Mouse (Mus musculus): ENCODE data around the gene Lelp1. TPM values are rescaled to one million over a fixed set of nuclear protein-coding genes. Genes with fewer than 3 reads are reported as not detected.

Lelp1 gene
- polyA plus RNA-seq (2016; fragmentation: Nextera tagmentation; extraction: Ambion mirVana), result not detected in 2 replicates

GRCm38 (mm10) chr3:92142644-92143043, at the start of gene Lelp1:
Gene Lelp1 (minus strand): TSS chr3:92142744.
- Histone ChIP-seq H3K36me3 (no peaks in the 10 kb centered on the region), H3K4me2 (replicated peaks) (no peak within 1 kb of the TSS), H3K9me3 (replicated peaks) (no peaks in the 10 kb centered on the region), H3K27me3 (no peaks in the 10 kb centered on the region), H3K27ac (no peak within 1 kb of the TSS), H3K4me1 (no peaks in the 10 kb centered on the region), H3K9ac (no peak within 1 kb of the TSS), H3K4me3 (no peak within 1 kb of the TSS)
- 50% methylated on average over 1 of the region's 1 CpGs for WGBS
- no peak for ATAC-seq (ENCODE audit: low FRiP score)

GRCm38 (mm10) chr3:92176880-92177279, 34.3 kb upstream of the Lelp1 start:
- no peak overlapping the region for H3K27ac ChIP-seq
- H3K27me3 ChIP-seq, result no peaks in the 10 kb centered on the region
- H3K36me3 ChIP-seq, result no peaks in the 10 kb centered on the region
- H3K4me1 ChIP-seq, result no peaks in the 10 kb centered on the region
- no peak overlapping the region for H3K4me3 ChIP-seq
- no peak for ATAC-seq (ENCODE audit: low FRiP score)
- no peak overlapping the region for H3K4me2 ChIP-seq (replicated peaks)
- no peaks in the 10 kb centered on the region for H3K9me3 ChIP-seq (replicated peaks)
- no peak overlapping the region for H3K9ac ChIP-seq
- WGBS, result 71% methylated on average over 1 of the region's 1 CpGs

- H3K36me3 ChIP-seq, result no peaks in the 10 kb centered on the region
- no peak overlapping the region for H3K4me3 ChIP-seq
- H3K27ac ChIP-seq, result no peak overlapping the region
- H3K9me3 ChIP-seq (replicated peaks), result no peaks in the 10 kb centered on the region
- H3K4me1 ChIP-seq, result no peaks in the 10 kb centered on the region
- no peaks in the 10 kb centered on the region for H3K27me3 ChIP-seq
- H3K9ac ChIP-seq, result no peak overlapping the region
- ATAC-seq (ENCODE audit: low FRiP score), result no peak
- no peak overlapping the region for H3K4me2 ChIP-seq (replicated peaks)
- 81% methylated on average over 3 of the region's 3 CpGs for WGBS
Observed at GRCm38 (mm10) chr3:92169847-92170246, 27.3 kb upstream of the Lelp1 start.

GRCm38 (mm10) chr3:92153322-92153721, 10.8 kb upstream of the Lelp1 start:
- H3K36me3 ChIP-seq, result no peaks in the 10 kb centered on the region
- H3K4me1 ChIP-seq, result no peaks in the 10 kb centered on the region
- no peaks in the 10 kb centered on the region for H3K9me3 ChIP-seq (replicated peaks)
- no peaks in the 10 kb centered on the region for H3K27me3 ChIP-seq
- ATAC-seq (ENCODE audit: low FRiP score), result 0 out of 2 replicates have a peak, but pooled peaks have one; percentile 47
- H3K27ac ChIP-seq, result no peak overlapping the region
- no peak overlapping the region for H3K4me3 ChIP-seq
- H3K4me2 ChIP-seq (replicated peaks), result no peak overlapping the region
- H3K9ac ChIP-seq, result no peak overlapping the region

- Histone ChIP-seq H3K4me1 (no peaks in the 10 kb centered on the region), H3K9me3 (replicated peaks) (no peaks in the 10 kb centered on the region), H3K4me3 (no peak overlapping the region), H3K27me3 (no peaks in the 10 kb centered on the region), H3K36me3 (no peaks in the 10 kb centered on the region), H3K27ac (no peak overlapping the region), H3K9ac (no peak overlapping the region), H3K4me2 (replicated peaks) (no peak overlapping the region)
- ATAC-seq (ENCODE audit: low FRiP score), result peak; percentile 90
- 26% methylated on average over 8 of the region's 8 CpGs for WGBS
Observed at GRCm38 (mm10) chr3:92150631-92151277, 8.2 kb upstream of the Lelp1 start.

- ATAC-seq (ENCODE audit: low FRiP score), result no peak
- Histone ChIP-seq H3K27ac (no peak overlapping the region), H3K9me3 (replicated peaks) (no peaks in the 10 kb centered on the region), H3K4me3 (no peak overlapping the region), H3K27me3 (no peaks in the 10 kb centered on the region), H3K9ac (no peak overlapping the region), H3K4me1 (no peaks in the 10 kb centered on the region), H3K36me3 (no peaks in the 10 kb centered on the region), H3K4me2 (replicated peaks) (no peak overlapping the region)
- WGBS, result 84% methylated on average over 5 of the region's 5 CpGs
Observed at GRCm38 (mm10) chr3:92147913-92148312, 5.4 kb upstream of the Lelp1 start.

- H3K4me3 ChIP-seq, result no peak overlapping the region
Observed at GRCm38 (mm10) chr3:92147420-92147819, 4.9 kb upstream of the Lelp1 start.

GRCm38 (mm10) chr3:92123847-92124246, 18.7 kb downstream of the Lelp1 start, which contains the start of gene Prr9:
Gene Prr9 (minus strand): TSS chr3:92123947.
- Histone ChIP-seq H3K27me3 (no peaks in the 10 kb centered on the region), H3K4me3 (no peak within 1 kb of the TSS), H3K4me2 (replicated peaks) (no peak within 1 kb of the TSS), H3K9me3 (replicated peaks) (no peaks in the 10 kb centered on the region), H3K36me3 (no peaks in the 10 kb centered on the region), H3K27ac (no peak within 1 kb of the TSS), H3K9ac (no peak within 1 kb of the TSS), H3K4me1 (no peaks in the 10 kb centered on the region)
- ATAC-seq (ENCODE audit: low FRiP score), result no peak
- WGBS, result 83% methylated on average over 5 of the region's 5 CpGs

More at GRCm38 (mm10) chr3:92147420-92147819, 4.9 kb upstream of the Lelp1 start:
- Histone ChIP-seq H3K9ac (no peak overlapping the region), H3K27ac (no peak overlapping the region), H3K4me1 (no peaks in the 10 kb centered on the region), H3K36me3 (no peaks in the 10 kb centered on the region), H3K9me3 (replicated peaks) (no peaks in the 10 kb centered on the region), H3K27me3 (no peaks in the 10 kb centered on the region), H3K4me2 (replicated peaks) (no peak overlapping the region)
- ATAC-seq (ENCODE audit: low FRiP score), result no peak
- 60% methylated on average over 2 of the region's 2 CpGs for WGBS

- no peak overlapping the region for H3K9ac ChIP-seq
- no peak for ATAC-seq (ENCODE audit: low FRiP score)
- H3K27ac ChIP-seq, result no peak overlapping the region
- H3K4me3 ChIP-seq, result no peak overlapping the region
- H3K4me2 ChIP-seq (replicated peaks), result no peak overlapping the region
- no peaks in the 10 kb centered on the region for H3K4me1 ChIP-seq
- 82% methylated on average over 3 of the region's 3 CpGs for WGBS
- H3K9me3 ChIP-seq (replicated peaks), result no peaks in the 10 kb centered on the region
- no peaks in the 10 kb centered on the region for H3K27me3 ChIP-seq
- no peaks in the 10 kb centered on the region for H3K36me3 ChIP-seq
Observed at GRCm38 (mm10) chr3:92120902-92121301, 21.6 kb downstream of the Lelp1 start.

- no peak overlapping the region for H3K4me3 ChIP-seq
- no peaks in the 10 kb centered on the region for H3K27me3 ChIP-seq
- H3K4me1 ChIP-seq, result no peaks in the 10 kb centered on the region
- no peak overlapping the region for H3K4me2 ChIP-seq (replicated peaks)
- H3K27ac ChIP-seq, result no peak overlapping the region
- ATAC-seq (ENCODE audit: low FRiP score), result no peak
- no peak overlapping the region for H3K9ac ChIP-seq
- 35% methylated on average over 3 of the region's 3 CpGs for WGBS
- no peaks in the 10 kb centered on the region for H3K36me3 ChIP-seq
- no peaks in the 10 kb centered on the region for H3K9me3 ChIP-seq (replicated peaks)
Observed at GRCm38 (mm10) chr3:92117930-92118329, 24.6 kb downstream of the Lelp1 start.

GRCm38 (mm10) chr3:92111526-92111925, 31.0 kb downstream of the Lelp1 start:
- no peaks in the 10 kb centered on the region for H3K27me3 ChIP-seq
- H3K36me3 ChIP-seq, result no peaks in the 10 kb centered on the region
- no peak overlapping the region for H3K9ac ChIP-seq
- ATAC-seq (ENCODE audit: low FRiP score), result no peak
- H3K9me3 ChIP-seq (replicated peaks), result no peaks in the 10 kb centered on the region
- no peak overlapping the region for H3K27ac ChIP-seq
- no peak overlapping the region for H3K4me2 ChIP-seq (replicated peaks)
- no peaks in the 10 kb centered on the region for H3K4me1 ChIP-seq
- H3K4me3 ChIP-seq, result no peak overlapping the region

GRCm38 (mm10) chr3:92110790-92111189, 31.8 kb downstream of the Lelp1 start:
- no peak overlapping the region for H3K9ac ChIP-seq
- H3K27me3 ChIP-seq, result no peaks in the 10 kb centered on the region
- no peak overlapping the region for H3K4me3 ChIP-seq
- H3K36me3 ChIP-seq, result no peaks in the 10 kb centered on the region
- H3K4me2 ChIP-seq (replicated peaks), result no peak overlapping the region
- no peak for ATAC-seq (ENCODE audit: low FRiP score)
- no peaks in the 10 kb centered on the region for H3K4me1 ChIP-seq
- no peak overlapping the region for H3K27ac ChIP-seq
- no peaks in the 10 kb centered on the region for H3K9me3 ChIP-seq (replicated peaks)

GRCm38 (mm10) chr3:92106582-92106981, 36.0 kb downstream of the Lelp1 start:
- no peaks in the 10 kb centered on the region for H3K27me3 ChIP-seq
- ATAC-seq (ENCODE audit: low FRiP score), result peak; percentile 52; the same call in 1 of the 2 replicates
- no peak overlapping the region for H3K9ac ChIP-seq
- 11% methylated on average over 6 of the region's 6 CpGs for WGBS
- H3K36me3 ChIP-seq, result no peaks in the 10 kb centered on the region
- H3K4me1 ChIP-seq, result no peaks in the 10 kb centered on the region
- no peak overlapping the region for H3K27ac ChIP-seq
- H3K4me3 ChIP-seq, result no peak overlapping the region
- no peaks in the 10 kb centered on the region for H3K9me3 ChIP-seq (replicated peaks)
- no peak overlapping the region for H3K4me2 ChIP-seq (replicated peaks)
